In genomic region chr11:50177111-50177510, GRCm38 (mm10) we compare ENCODE assay signal across 22 mouse cellular contexts. TPM values are rescaled to one million over a fixed set of nuclear protein-coding genes. Genes with fewer than 3 reads are reported as not detected.
DNase-seq lines count a peak whose midpoint lies in the region; TF ChIP-seq lines count a peak whose summit lies in the region.
"Had no signal": no experiment of that assay in that cellular context is flagged by ENCODE, and none has a peak within 500 bp of the region (broad histone marks: within the 10 kb centered on the region; RNA-seq: fewer than 3 reads in every experiment).

No protein-coding gene starts in this region.

- no peak for TF ChIP-seq CTCF in layer of hippocampus, adult 2 months (conservative IDR thresholded peaks at IDR 0.05)

- peak overlapping the region; percentile 32; the same call in 1 of the 2 replicates for H3K27ac ChIP-seq in layer of hippocampus, adult 2 months
- H3K27ac ChIP-seq: embryonic facial prominence, embryonic 13.5 days; forebrain, embryonic 10.5 days; forebrain, embryonic 15.5 days; hindbrain, embryonic 14.5 days; limb, embryonic 13.5 days; neural tube, embryonic 12.5 days had no signal

- no peak overlapping the region for H3K4me3 ChIP-seq in layer of hippocampus, adult 2 months
- H3K4me3 ChIP-seq: embryonic facial prominence, embryonic 13.5 days; forebrain, embryonic 10.5 days; forebrain, embryonic 15.5 days; limb, embryonic 13.5 days; neural tube, embryonic 12.5 days had no signal

- peak; percentile 35 to 62 for DNase-seq in frontal cortex, postnatal 36 days (ENCODE audit: low spot score in 2 of 2)
- no peak for DNase-seq in frontal cortex, postnatal 25 days (ENCODE audit: low spot score in 2 of 2)
- DNase-seq in layer of hippocampus, adult 2 months (ENCODE audit: low spot score in 2 of 2) = no peak
- DNase-seq in layer of hippocampus, postnatal 14 days (ENCODE audit: low spot score in 2 of 2) = no peak
- peak; percentile 40 to 43 for DNase-seq in right cerebral cortex, adult 2 months (ENCODE audit: low spot score in 2 of 2)
- no peak for DNase-seq in right cerebral cortex, postnatal 4 days
- DNase-seq in brain, adult 2 months (ENCODE audit: low read depth, low spot score) = peak; percentile 81
- no peak for DNase-seq in natural killer cell, adult 2 months (ENCODE audit: low spot score in 2 of 2)
- DNase-seq: adrenal gland, postnatal 25 days; cerebellum, adult 18-20 months; cerebellum, postnatal 10 days; gastrocnemius, postnatal 25 days; heart, adult 18-20 months; heart, postnatal 4 days; lung, postnatal 36 days; thymus, postnatal 14 days had no signal

RNA-seq across cellular contexts. Expression of gene Mrnip, which starts 2.9 kb away (rescaled TPM):
- total RNA-seq in layer of hippocampus, adult 2 months (2021) = 10 to 100 TPM; 12.7 to 15.8 TPM
- 10 to 100 TPM; 15.3 to 17.7 TPM for total RNA-seq in layer of hippocampus, postnatal 14 days (2021)

RNA-seq across cellular contexts. Expression of gene Sqstm1, which starts 33.5 kb away (rescaled TPM):
- total RNA-seq in layer of hippocampus, adult 2 months (2021) = 100 to 1,000 TPM; 444 to 465 TPM
- 100 to 1,000 TPM; 343 to 377 TPM for total RNA-seq in layer of hippocampus, postnatal 14 days (2021)

RNA-seq across cellular contexts. Expression of gene Mgat4b, which starts 33.6 kb away (rescaled TPM):
- total RNA-seq in layer of hippocampus, adult 2 months (2021) = 10 to 100 TPM; 91.2 to 93.0 TPM
- total RNA-seq in layer of hippocampus, postnatal 14 days (2021) = 100 to 1,000 TPM; 166 to 175 TPM

RNA-seq across cellular contexts. Expression of gene Tbc1d9b, which starts 45.9 kb away (rescaled TPM):
- total RNA-seq in layer of hippocampus, adult 2 months (2021) = 100 to 1,000 TPM; 104 to 107 TPM
- total RNA-seq in layer of hippocampus, postnatal 14 days (2021) = 100 to 1,000 TPM; 104 to 105 TPM

Comparison
In these comparisons a context has a peak if more than half of its experiments do, and no peak if none do; other contexts are left out.
1. DNase-seq: peak in frontal cortex, postnatal 36 days (2 of 2), right cerebral cortex, adult 2 months (2 of 2) and brain, adult 2 months (single experiment); none in frontal cortex, postnatal 25 days (0 of 2), layer of hippocampus, adult 2 months (0 of 2), layer of hippocampus, postnatal 14 days (0 of 2), right cerebral cortex, postnatal 4 days (single experiment) and natural killer cell, adult 2 months (0 of 2).